Mouse (Mus musculus): ENCODE data around the gene Gps1.

DNA sequence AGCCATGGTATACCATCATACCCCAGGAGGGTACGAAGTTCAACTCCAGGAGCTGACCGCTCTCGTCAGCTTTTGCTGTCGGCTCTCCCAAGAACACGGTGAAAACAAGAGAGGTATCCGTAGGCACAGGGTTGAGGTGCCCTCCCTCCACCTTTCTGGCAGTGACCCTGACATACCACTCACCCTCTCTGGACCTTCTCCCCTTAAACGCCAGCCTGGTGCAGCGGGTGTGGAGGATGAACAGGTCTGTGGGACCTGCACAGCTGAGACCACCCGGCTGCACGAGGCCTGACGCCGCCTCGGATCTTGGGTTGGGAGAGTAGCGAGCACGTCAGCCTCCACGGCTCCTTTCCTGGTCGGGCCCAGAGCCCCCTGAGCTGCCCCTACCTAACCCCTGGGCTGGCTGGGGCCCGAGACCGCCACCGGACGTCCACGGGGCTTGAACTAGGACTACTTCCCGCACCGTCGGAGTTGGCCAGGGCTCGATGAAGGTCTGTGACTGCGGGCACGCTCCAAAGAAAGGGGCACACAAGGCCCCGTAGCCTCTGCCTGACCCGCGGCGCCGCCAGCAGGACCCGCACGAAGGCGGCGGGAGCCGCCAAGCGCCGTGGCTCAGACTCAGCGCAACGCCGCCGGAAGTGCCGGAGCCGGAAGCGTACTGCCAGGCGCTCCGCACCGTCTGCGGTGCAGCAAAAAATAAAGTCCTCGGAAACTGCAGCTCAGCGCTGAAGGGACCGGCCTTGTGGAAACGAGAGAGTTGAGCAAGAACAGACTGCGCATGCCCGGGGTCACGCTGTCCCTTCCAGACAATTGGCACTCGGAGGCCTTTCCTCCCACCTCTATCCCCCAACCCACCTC is 11.9 kb downstream of the Gps1 start, which contains the start of gene Dus1l:
- TF ChIP-seq POLR2A (IDR thresholded peaks at IDR 0.05; ENCODE audit: extremely low read depth, insufficient read depth, low read length) (peak; percentile 67), CTCF (IDR thresholded peaks at IDR 0.05; ENCODE audit: extremely low read depth, insufficient read depth, low read length) (no peak)
